In genomic region chr14:55873714-55874683, GRCm38 (mm10) we compare ENCODE assay signal across 8 mouse cellular contexts. TPM values are rescaled to one million over a fixed set of nuclear protein-coding genes. Genes with fewer than 3 reads are reported as not detected.
A peak's percentile ranks its signal among the peaks of the same experiment; 100 is the strongest.
DNase-seq lines count a peak whose midpoint lies in the region; ATAC-seq and TF ChIP-seq lines count a peak whose summit lies in the region.

No protein-coding gene starts in this region.

- H3K4me2 ChIP-seq in heart, postnatal 0 days (ENCODE audit: low read depth, low read length): peak overlapping the region; percentile 37
- H3K4me2 ChIP-seq in liver, embryonic 14.5 days (ENCODE audit: low read depth): peak overlapping the region; percentile 65
- peak overlapping the region; percentile 38; the same call in 1 of the 2 replicates for H3K4me2 ChIP-seq in stomach, postnatal 0 days (replicated peaks; ENCODE audit: low read depth)

- 0 out of 2 replicates have a peak, but pooled peaks cover 3% of the 10 kb centered on the region for H3K9me3 ChIP-seq in E14TG2a.4 (ENCODE audit: low read length)
- H3K9me3 ChIP-seq in forebrain, embryonic 10.5 days: no peaks in the 10 kb centered on the region
- H3K9me3 ChIP-seq in heart, postnatal 0 days (replicated peaks; ENCODE audit: control insufficient read depth, low read length): no peaks in the 10 kb centered on the region
- no peaks in the 10 kb centered on the region for H3K9me3 ChIP-seq in liver, embryonic 14.5 days (ENCODE audit: control insufficient read depth, low read length)
- H3K9me3 ChIP-seq in stomach, postnatal 0 days (ENCODE audit: control insufficient read depth, low read length): no peaks in the 10 kb centered on the region

- peaks cover 69% of the 10 kb centered on the region for H3K4me1 ChIP-seq in E14TG2a.4 (replicated peaks; ENCODE audit: low read depth, low read length)
- peaks cover 26% of the 10 kb centered on the region for H3K4me1 ChIP-seq in forebrain, embryonic 10.5 days
- H3K4me1 ChIP-seq in heart, postnatal 0 days (ENCODE audit: control insufficient read depth, insufficient read depth): no peaks in the 10 kb centered on the region; the same call in 1 of the 2 replicates
- peaks cover 0 to 7% of the 10 kb centered on the region in 2 experiments; a peak in 2 of 4 replicates for H3K4me1 ChIP-seq in liver, embryonic 14.5 days (replicated peaks; ENCODE audit: control insufficient read depth in 2 of 2, insufficient read depth in 2 of 2, low read length in 1 of 2)
- no peaks in the 10 kb centered on the region for H3K4me1 ChIP-seq in stomach, postnatal 0 days (replicated peaks; ENCODE audit: control insufficient read depth, insufficient read depth)

- peaks cover 16% of the 10 kb centered on the region for H3K27me3 ChIP-seq in E14TG2a.4 (ENCODE audit: insufficient read depth, low read length)
- no peaks in the 10 kb centered on the region for H3K27me3 ChIP-seq in forebrain, embryonic 10.5 days (ENCODE audit: poor library complexity, severe bottlenecking)
- H3K27me3 ChIP-seq in heart, postnatal 0 days (ENCODE audit: control insufficient read depth, insufficient read depth, low read length): no peaks in the 10 kb centered on the region
- no peaks in the 10 kb centered on the region; the same call in none of the 2 replicates for H3K27me3 ChIP-seq in liver, embryonic 14.5 days (ENCODE audit: control insufficient read depth, insufficient read depth, low read length)
- H3K27me3 ChIP-seq in stomach, postnatal 0 days (ENCODE audit: control insufficient read depth, insufficient read depth, low read length): no peaks in the 10 kb centered on the region

- 16% methylated on average over 30 of the region's 30 CpGs for WGBS in forebrain, embryonic 10.5 days
- WGBS in heart, postnatal 0 days: 10% methylated on average over 30 of the region's 30 CpGs
- 10% methylated on average over 30 of the region's 30 CpGs for WGBS in liver, embryonic 14.5 days (ENCODE audit: insufficient replicate concordance)
- 12% methylated on average over 30 of the region's 30 CpGs for WGBS in stomach, postnatal 0 days

- TF ChIP-seq EP300 in heart, postnatal 0 days (IDR thresholded peaks at IDR 0.05; ENCODE audit: low read depth): no peak
- TF ChIP-seq EP300 in liver, embryonic 14.5 days (IDR thresholded peaks at IDR 0.05; ENCODE audit: low read depth): no peak
- TF ChIP-seq EP300 in stomach, postnatal 0 days (optimal IDR thresholded peaks at IDR 0.05): no peak

- peak overlapping the region; percentile 77 for H3K27ac ChIP-seq in forebrain, embryonic 10.5 days
- no peak overlapping the region for H3K27ac ChIP-seq in heart, postnatal 0 days (ENCODE audit: low read depth)
- no peak overlapping the region for H3K27ac ChIP-seq in liver, embryonic 14.5 days
- H3K27ac ChIP-seq in stomach, postnatal 0 days (replicated peaks): no peak overlapping the region

- ATAC-seq in heart, postnatal 0 days (ENCODE audit: insufficient read depth, low read depth): peak; percentile 70; the same call in 1 of the 2 replicates
- ATAC-seq in liver, embryonic 14.5 days (ENCODE audit: insufficient read depth): peak; percentile 53; the same call in 1 of the 2 replicates
- peak; percentile 62 for ATAC-seq in stomach, postnatal 0 days (ENCODE audit: low FRiP score, low TSS enrichment)

- DNase-seq in c-Kit-positive CD71-negative TER-119-negative erythroid progenitor cells, embryonic 14.5 days (ENCODE audit: low read depth): peak; percentile 62
- DNase-seq in forebrain, embryonic 10.5 days (ENCODE audit: extremely low spot score, low spot score): peak; percentile 88
- peak; percentile 68 for DNase-seq in heart, postnatal 0 days (ENCODE audit: low spot score)
- DNase-seq in kidney, postnatal 25 days: peak; percentile 77 to 81
- peak in 1 of 3 experiments; percentile 23 for DNase-seq in liver, embryonic 14.5 days (ENCODE audit: low read depth in 3 of 3, low spot score in 3 of 3)
- DNase-seq in neural tube, embryonic 10.5 days (ENCODE audit: extremely low spot score, low spot score): peak; percentile 87
- peak; percentile 83 for DNase-seq in stomach, postnatal 0 days (ENCODE audit: low spot score)

- H3K36me3 ChIP-seq in E14TG2a.4 (ENCODE audit: insufficient read depth, low read length): peaks cover 27% of the 10 kb centered on the region
- peaks cover 44% of the 10 kb centered on the region for H3K36me3 ChIP-seq in forebrain, embryonic 10.5 days (replicated peaks)
- H3K36me3 ChIP-seq in heart, postnatal 0 days (replicated peaks; ENCODE audit: control insufficient read depth, insufficient read depth, low read length): peaks cover 37% of the 10 kb centered on the region
- no peaks in the 10 kb centered on the region for H3K36me3 ChIP-seq in liver, embryonic 14.5 days (replicated peaks; ENCODE audit: control insufficient read depth, insufficient read depth, low read depth)
- H3K36me3 ChIP-seq in stomach, postnatal 0 days (ENCODE audit: control insufficient read depth, insufficient read depth, low read length): peaks cover 11% of the 10 kb centered on the region; the same call in 1 of the 2 replicates

- no peak overlapping the region for H3K9ac ChIP-seq in heart, postnatal 0 days (replicated peaks; ENCODE audit: low read depth, low read length)
- no peak overlapping the region for H3K9ac ChIP-seq in liver, embryonic 14.5 days (replicated peaks)
- H3K9ac ChIP-seq in stomach, postnatal 0 days (ENCODE audit: low read length): no peak overlapping the region

- H3K4me3 ChIP-seq in E14TG2a.4 (replicated peaks; ENCODE audit: low read length): peak overlapping the region; percentile 67
- H3K4me3 ChIP-seq in forebrain, embryonic 10.5 days: peak overlapping the region; percentile 41
- no peak overlapping the region for H3K4me3 ChIP-seq in heart, postnatal 0 days (ENCODE audit: low read depth, low read length)
- peak overlapping the region; percentile 38 for H3K4me3 ChIP-seq in liver, embryonic 14.5 days (ENCODE audit: insufficient read depth in 1 of 2, low read depth in 2 of 2, low read length in 2 of 2)
- peak overlapping the region; percentile 13; the same call in 1 of the 2 replicates for H3K4me3 ChIP-seq in stomach, postnatal 0 days (ENCODE audit: low read depth, low read length)

- peak; percentile 96 for TF ChIP-seq CTCF in E14TG2a.4 (conservative IDR thresholded peaks at IDR 0.05; ENCODE audit: low read length)
- TF ChIP-seq CTCF in heart, postnatal 0 days (IDR thresholded peaks at IDR 0.05; ENCODE audit: low read depth): peak; percentile 92
- TF ChIP-seq CTCF in liver, embryonic 14.5 days (IDR thresholded peaks at IDR 0.05; ENCODE audit: low read depth): peak; percentile 96
- peak; percentile 97 for TF ChIP-seq CTCF in stomach, postnatal 0 days (IDR thresholded peaks at IDR 0.05; ENCODE audit: low read depth)

RNA-seq across cellular contexts. Expression of gene Cbln3, which starts 10.2 kb away (rescaled TPM):
- 0.10 and 0.12 TPM in 2 replicates for polyA plus RNA-seq in forebrain, embryonic 10.5 days (2016; fragmentation: Nextera tagmentation; extraction: Ambion mirVana)
- total RNA-seq in heart, postnatal 0 days (2014; rRNA removed; ENCODE audit: low replicate concordance): 0.73 and 2.5 TPM in 2 replicates
- polyA plus RNA-seq in heart, postnatal 0 days (2015; fragmentation: Nextera tagmentation; extraction: Ambion mirVana): 0.47 and 0.68 TPM in 2 replicates
- polyA plus RNA-seq in liver, embryonic 14.5 days (2012; rRNA removed): 0.15 and 0.16 TPM in 2 replicates
- polyA plus RNA-seq in liver, embryonic 14.5 days (2014; fragmentation: Nextera tagmentation; extraction: Ambion mirVana): 0.06 and 0.15 TPM in 2 replicates
- 0.56 and 0.65 TPM in 2 replicates for polyA plus RNA-seq in stomach, postnatal 0 days (2015; fragmentation: Nextera tagmentation; extraction: Ambion mirVana)

RNA-seq across cellular contexts. Expression of gene Khnyn, which starts 10.7 kb away (rescaled TPM):
- 22.7 and 25.3 TPM in 2 replicates for polyA plus RNA-seq in forebrain, embryonic 10.5 days (2016; fragmentation: Nextera tagmentation; extraction: Ambion mirVana)
- total RNA-seq in heart, postnatal 0 days (2014; rRNA removed; ENCODE audit: low replicate concordance): 17.1 and 19.5 TPM in 2 replicates
- 5.0 and 5.3 TPM in 2 replicates for polyA plus RNA-seq in heart, postnatal 0 days (2015; fragmentation: Nextera tagmentation; extraction: Ambion mirVana)
- 5.8 and 7.5 TPM in 2 replicates for polyA plus RNA-seq in liver, embryonic 14.5 days (2012; rRNA removed)
- polyA plus RNA-seq in liver, embryonic 14.5 days (2014; fragmentation: Nextera tagmentation; extraction: Ambion mirVana): 2.4 and 2.8 TPM in 2 replicates
- 6.4 and 7.5 TPM in 2 replicates for polyA plus RNA-seq in stomach, postnatal 0 days (2015; fragmentation: Nextera tagmentation; extraction: Ambion mirVana)

RNA-seq across cellular contexts. Expression of gene Nynrin, which starts 20.2 kb away (rescaled TPM):
- polyA plus RNA-seq in forebrain, embryonic 10.5 days (2016; fragmentation: Nextera tagmentation; extraction: Ambion mirVana): 24.5 and 25.8 TPM in 2 replicates
- 27.6 and 29.0 TPM in 2 replicates for total RNA-seq in heart, postnatal 0 days (2014; rRNA removed; ENCODE audit: low replicate concordance)
- polyA plus RNA-seq in heart, postnatal 0 days (2015; fragmentation: Nextera tagmentation; extraction: Ambion mirVana): 3.9 and 4.7 TPM in 2 replicates
- polyA plus RNA-seq in liver, embryonic 14.5 days (2012; rRNA removed): 1.7 and 1.9 TPM in 2 replicates
- 1.2 and 1.4 TPM in 2 replicates for polyA plus RNA-seq in liver, embryonic 14.5 days (2014; fragmentation: Nextera tagmentation; extraction: Ambion mirVana)
- polyA plus RNA-seq in stomach, postnatal 0 days (2015; fragmentation: Nextera tagmentation; extraction: Ambion mirVana): 2.8 and 3.2 TPM in 2 replicates

RNA-seq across cellular contexts. Expression of gene Sdr39u1, which starts 26.1 kb away (rescaled TPM):
- polyA plus RNA-seq in forebrain, embryonic 10.5 days (2016; fragmentation: Nextera tagmentation; extraction: Ambion mirVana): 41.9 and 48.9 TPM in 2 replicates
- 89.1 and 138 TPM in 2 replicates for total RNA-seq in heart, postnatal 0 days (2014; rRNA removed; ENCODE audit: low replicate concordance)
- polyA plus RNA-seq in heart, postnatal 0 days (2015; fragmentation: Nextera tagmentation; extraction: Ambion mirVana): 79.5 and 88.3 TPM in 2 replicates
- 6.1 and 6.7 TPM in 2 replicates for polyA plus RNA-seq in liver, embryonic 14.5 days (2012; rRNA removed)
- polyA plus RNA-seq in liver, embryonic 14.5 days (2014; fragmentation: Nextera tagmentation; extraction: Ambion mirVana): 11.8 and 12.0 TPM in 2 replicates
- polyA plus RNA-seq in stomach, postnatal 0 days (2015; fragmentation: Nextera tagmentation; extraction: Ambion mirVana): 48.4 and 52.0 TPM in 2 replicates

RNA-seq across cellular contexts. Expression of gene Nfatc4, which starts 51.1 kb away (rescaled TPM):
- 37.9 and 39.1 TPM in 2 replicates for polyA plus RNA-seq in forebrain, embryonic 10.5 days (2016; fragmentation: Nextera tagmentation; extraction: Ambion mirVana)
- 6.5 and 8.5 TPM in 2 replicates for total RNA-seq in heart, postnatal 0 days (2014; rRNA removed; ENCODE audit: low replicate concordance)
- 3.4 and 4.0 TPM in 2 replicates for polyA plus RNA-seq in heart, postnatal 0 days (2015; fragmentation: Nextera tagmentation; extraction: Ambion mirVana)
- polyA plus RNA-seq in liver, embryonic 14.5 days (2012; rRNA removed): 0.89 and 1.0 TPM in 2 replicates
- 0.33 and 0.66 TPM in 2 replicates for polyA plus RNA-seq in liver, embryonic 14.5 days (2014; fragmentation: Nextera tagmentation; extraction: Ambion mirVana)
- 11.2 and 12.5 TPM in 2 replicates for polyA plus RNA-seq in stomach, postnatal 0 days (2015; fragmentation: Nextera tagmentation; extraction: Ambion mirVana)
